Mouse (Mus musculus): ENCODE measurements around the gene Heg1. TPM values are rescaled to one million over a fixed set of nuclear protein-coding genes. Genes with fewer than 3 reads are reported as not detected.

Heg1 gene
- total RNA-seq, 2 experiments from 2014 or later: 48.0 to 56.4 TPM

GRCm38 (mm10) chr16:33700584-33700983, 16.4 kb downstream of the Heg1 start:
- intact Hi-C loops (cut with DNase I; ENCODE audit: low total_unique reads): no loop called here
- no peak for DNase-seq

- intact Hi-C loops (cut with DNase I; ENCODE audit: low total_unique reads): no loop called here
- DNase-seq: no peak
Measured at GRCm38 (mm10) chr16:33701872-33702271, 17.7 kb downstream of the Heg1 start.

GRCm38 (mm10) chr16:33704289-33704688, 20.1 kb downstream of the Heg1 start:
- DNase-seq: no peak
- intact Hi-C loops (cut with DNase I; ENCODE audit: low total_unique reads): no loop called here

DNA sequence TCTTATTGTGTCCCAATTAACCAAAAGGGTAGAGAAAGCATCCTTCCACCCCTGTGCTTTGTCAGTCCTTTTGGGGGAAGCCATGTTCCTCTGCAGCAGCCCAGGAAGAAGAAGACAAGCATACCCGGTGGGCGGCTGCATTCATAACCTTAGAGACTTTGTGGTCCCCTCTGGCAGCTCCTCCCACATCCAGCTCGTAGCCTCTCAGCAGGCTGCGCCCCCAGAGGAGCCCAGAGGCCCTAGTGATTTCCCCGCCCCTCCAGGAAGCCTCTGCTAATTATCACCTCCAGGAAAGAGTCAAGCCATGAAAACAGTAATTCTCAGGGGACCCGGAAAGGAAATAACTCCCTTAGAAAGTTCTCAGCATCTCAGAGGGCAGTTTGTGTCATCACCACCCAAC, 21.1 kb downstream of the Heg1 start:
- intact Hi-C loops (cut with DNase I; ENCODE audit: low total_unique reads): no loop called here
- DNase-seq: no peak

GRCm38 (mm10) chr16:33706111-33706890, 22.1 kb downstream of the Heg1 start:
- DNase-seq: no peak

GRCm38 (mm10) chr16:33708031-33708430, 23.9 kb downstream of the Heg1 start:
- intact Hi-C loops (cut with DNase I; ENCODE audit: low total_unique reads): no loop called here
- no peak for DNase-seq

More at GRCm38 (mm10) chr16:33706111-33706890, 22.1 kb downstream of the Heg1 start:
- intact Hi-C loops (cut with DNase I; ENCODE audit: low total_unique reads): no loop called here

DNA sequence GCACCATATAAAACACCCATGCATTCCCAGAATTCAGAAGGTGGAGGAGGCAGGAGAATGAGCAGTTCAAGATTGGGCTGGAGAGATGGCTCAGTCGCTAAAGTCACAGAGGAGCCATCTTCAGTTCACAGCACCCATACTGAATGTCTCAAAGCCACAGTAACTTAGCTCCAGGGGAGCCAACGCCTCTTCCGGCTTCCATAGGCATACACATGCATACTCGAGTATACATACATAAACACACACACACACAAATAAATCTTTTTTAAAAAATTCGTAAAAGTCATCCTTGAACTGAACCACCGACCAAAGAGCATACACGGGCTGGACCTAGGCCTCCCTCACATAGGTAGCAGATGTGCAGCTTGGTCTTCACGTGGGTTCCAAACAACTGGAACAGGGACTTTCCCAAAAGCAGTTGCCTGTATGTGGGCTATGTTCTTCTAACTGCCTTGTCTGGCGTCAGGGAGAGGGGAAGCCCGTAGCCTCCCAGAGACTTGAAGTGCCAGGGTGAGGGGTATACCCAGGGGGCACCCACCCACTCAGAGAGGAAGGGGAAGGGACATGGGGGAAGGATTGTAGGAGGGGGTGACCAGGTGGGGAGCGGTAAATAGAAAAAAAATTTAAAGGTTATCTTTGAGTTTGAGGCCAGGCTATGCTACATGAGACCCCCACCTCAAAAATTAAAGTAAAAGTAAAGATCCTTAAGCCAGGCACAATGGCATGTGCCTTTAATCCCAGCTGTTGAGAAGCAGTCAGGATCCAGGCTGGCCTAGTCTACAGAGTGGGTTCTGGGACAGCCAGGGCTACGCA, 24.6 kb downstream of the Heg1 start:
- DNase-seq: no peak

DNA sequence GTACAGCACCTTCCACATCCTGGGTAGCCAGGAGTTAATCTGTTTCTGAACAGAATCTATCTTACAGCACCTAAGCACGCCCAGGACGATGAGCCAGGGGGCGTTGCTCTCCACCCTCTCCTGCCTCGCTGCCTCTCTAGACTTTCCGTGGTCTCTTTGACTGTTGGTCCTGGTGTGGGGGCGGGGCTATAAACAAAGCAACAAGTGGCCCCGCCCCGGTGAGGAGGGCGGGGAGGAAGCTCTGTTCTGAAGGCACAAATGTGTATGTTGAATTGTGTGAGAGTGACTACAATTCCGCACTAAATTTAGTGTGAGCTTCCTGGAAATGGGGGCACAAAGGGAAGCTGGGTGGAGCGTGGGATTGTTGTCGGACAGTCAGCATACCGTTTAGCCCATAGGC, 30.1 kb downstream of the Heg1 start:
- peak; percentile 35 for DNase-seq
- intact Hi-C loops (cut with DNase I; ENCODE audit: low total_unique reads): no loop called here

More for the DNA sequence above, 24.6 kb downstream of the Heg1 start:
- intact Hi-C loops (cut with DNase I; ENCODE audit: low total_unique reads): no loop called here

GRCm38 (mm10) chr16:33723241-33723640, 39.1 kb downstream of the Heg1 start:
- intact Hi-C loops (cut with DNase I; ENCODE audit: low total_unique reads): no loop called here
- no peak for DNase-seq

- no peak for DNase-seq
- intact Hi-C loops (cut with DNase I; ENCODE audit: low total_unique reads): no loop called here
Measured at GRCm38 (mm10) chr16:33723983-33724382, 39.8 kb downstream of the Heg1 start.

GRCm38 (mm10) chr16:33726261-33726660, 42.1 kb downstream of the Heg1 start:
- intact Hi-C loops (cut with DNase I; ENCODE audit: low total_unique reads): no loop called here
- no peak for DNase-seq

GRCm38 (mm10) chr16:33726892-33727291, 42.7 kb downstream of the Heg1 start:
- intact Hi-C loops (cut with DNase I; ENCODE audit: low total_unique reads): no loop called here
- DNase-seq: no peak

- intact Hi-C loops (cut with DNase I; ENCODE audit: low total_unique reads): no loop called here
Measured at GRCm38 (mm10) chr16:33728427-33728826, 44.3 kb downstream of the Heg1 start.

DNA sequence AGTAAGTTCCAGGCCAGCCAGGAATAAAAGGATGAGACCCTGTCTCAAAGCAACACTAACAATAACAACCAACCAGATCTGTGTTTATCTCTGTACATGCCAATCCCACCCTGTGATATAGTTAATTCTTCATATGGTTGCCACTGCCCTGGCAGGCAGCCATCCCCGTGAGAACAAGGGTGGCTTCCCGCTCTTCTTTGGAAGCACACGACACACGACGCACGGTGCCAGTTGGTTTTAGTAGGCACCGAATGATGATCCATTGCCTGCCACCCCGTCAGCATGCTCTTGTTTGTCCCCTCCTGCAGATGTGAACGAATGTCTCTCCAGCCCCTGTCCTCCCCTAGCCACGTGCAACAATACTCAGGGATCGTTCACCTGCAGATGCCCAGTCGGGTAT, 47.1 kb downstream of the Heg1 start:
- DNase-seq: no peak
- intact Hi-C loops (cut with DNase I; ENCODE audit: low total_unique reads): no loop called here

More at GRCm38 (mm10) chr16:33728427-33728826, 44.3 kb downstream of the Heg1 start:
- DNase-seq: peak; percentile 20

GRCm38 (mm10) chr16:33732237-33732749, 48.1 kb downstream of the Heg1 start:
- intact Hi-C loops (cut with DNase I; ENCODE audit: low total_unique reads): no loop called here

DNA sequence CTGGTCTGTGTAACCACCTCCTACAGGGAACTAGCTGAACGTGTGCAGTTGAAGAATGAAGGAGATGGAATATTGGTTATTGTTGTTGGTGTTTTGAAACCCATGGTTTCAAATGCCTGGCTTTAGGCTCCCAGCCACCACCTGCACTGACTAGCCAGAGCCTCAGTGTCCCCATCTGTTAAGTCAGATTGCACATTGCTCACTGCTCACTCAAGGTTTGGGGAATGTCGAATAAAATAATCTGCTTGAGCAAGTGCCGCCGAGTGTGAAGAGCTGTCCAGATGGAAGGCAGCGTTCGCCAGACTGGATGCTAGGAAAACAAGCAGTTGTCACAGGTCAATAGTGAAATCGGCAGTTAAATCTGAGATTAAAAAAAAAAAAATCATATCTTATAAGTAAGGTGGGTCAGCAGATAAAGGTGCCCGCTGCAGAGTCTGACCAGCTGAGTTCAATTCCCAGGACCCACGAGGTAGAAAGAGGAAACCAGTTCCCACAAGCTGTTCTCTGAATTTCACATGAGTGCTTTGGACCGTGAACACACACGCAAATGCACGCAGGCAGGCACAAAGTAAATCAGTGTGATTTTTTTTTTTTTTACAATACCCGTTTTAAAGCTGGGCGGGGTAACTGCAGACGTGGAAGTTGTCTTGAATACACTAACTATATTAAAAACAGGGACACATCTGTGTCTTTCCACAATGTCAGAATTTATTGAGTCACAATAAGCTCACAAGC, 48.8 kb downstream of the Heg1 start:
- no peak for DNase-seq
- intact Hi-C loops (cut with DNase I; ENCODE audit: low total_unique reads): no loop called here

More at GRCm38 (mm10) chr16:33732237-33732749, 48.1 kb downstream of the Heg1 start:
- DNase-seq: no peak

GRCm38 (mm10) chr16:33733864-33734263, 49.7 kb downstream of the Heg1 start:
- DNase-seq: no peak
- intact Hi-C loops (cut with DNase I; ENCODE audit: low total_unique reads): no loop called here

DNA sequence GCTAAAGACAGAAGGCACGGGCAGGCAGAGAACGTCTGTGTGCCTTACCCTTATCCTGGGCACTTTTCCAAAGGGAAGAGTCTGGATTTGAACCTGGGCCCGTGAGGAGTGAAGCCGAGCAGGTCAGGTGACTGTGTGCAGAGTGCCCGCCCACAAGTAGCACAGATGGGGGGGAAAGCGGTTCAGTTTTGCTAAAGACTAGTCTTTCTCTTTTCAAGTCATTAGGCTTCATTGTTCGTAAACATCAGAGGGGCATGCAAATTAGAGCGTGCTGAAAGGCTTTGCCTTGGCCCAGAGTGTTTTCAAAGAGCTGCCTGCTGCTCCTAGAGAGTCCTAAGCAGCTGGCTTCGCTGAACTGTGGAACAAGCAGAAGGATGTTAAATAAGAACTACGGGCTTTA, 50.4 kb downstream of the Heg1 start:
- intact Hi-C loops (cut with DNase I; ENCODE audit: low total_unique reads): no loop called here
- no peak for DNase-seq

DNA sequence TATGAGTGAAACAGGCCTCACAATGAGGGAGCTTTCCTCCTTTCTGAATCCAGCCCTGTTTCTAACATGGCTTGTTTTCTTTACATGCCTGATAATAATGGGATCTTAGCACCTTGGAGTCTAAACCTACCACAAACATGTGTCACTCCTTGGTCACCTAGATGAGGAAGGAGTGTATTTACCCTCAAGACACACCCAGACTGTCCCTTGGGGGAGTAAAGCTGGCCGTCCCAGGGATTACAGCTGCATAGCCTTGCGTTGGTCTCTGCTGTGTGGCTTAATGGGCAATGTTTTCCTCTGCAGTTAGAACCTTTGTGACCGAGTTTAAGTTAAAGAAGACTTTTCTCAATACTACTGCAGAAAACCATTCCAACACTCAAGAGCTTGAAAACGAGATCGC, 51.1 kb downstream of the Heg1 start:
- no peak for DNase-seq
- intact Hi-C loops (cut with DNase I; ENCODE audit: low total_unique reads): no loop called here

DNA sequence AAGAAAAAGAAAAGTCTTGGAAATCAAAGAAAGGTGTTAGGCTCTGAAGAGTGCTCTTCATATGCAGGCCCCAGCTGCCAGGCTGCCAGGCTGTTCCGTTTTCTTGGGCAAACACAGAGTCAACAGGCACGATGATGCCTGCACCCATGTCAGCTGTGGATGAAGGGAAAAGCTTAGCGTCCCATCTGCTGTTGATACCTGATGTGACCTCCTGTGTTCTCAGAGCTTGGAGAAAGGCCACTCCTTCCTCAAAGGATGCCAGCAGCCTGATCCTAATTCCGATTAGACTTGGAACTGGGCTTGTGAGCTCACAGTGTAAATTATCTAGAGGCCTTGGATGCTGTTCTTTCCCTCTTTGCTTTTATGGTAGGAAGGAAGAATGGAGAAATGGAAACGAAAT, 51.6 kb downstream of the Heg1 start:
- DNase-seq: no peak
- intact Hi-C loops (cut with DNase I; ENCODE audit: low total_unique reads): no loop called here
